Mouse (Mus musculus) layer of hippocampus, postnatal 25 days (tissue): Measurements from ENCODE around the gene Med23. TPM values are rescaled to one million over a fixed set of nuclear protein-coding genes. Genes with fewer than 3 reads are reported as not detected.

Source experiments
- DNase-seq, 2 experiments: peaks; one replicate each; pipeline ENCODE4 v3.0.0; 2022; ENCODE audit warnings: mixed read lengths in 2 of 2, low spot score in 1 of 2; ENCODE audit errors: extremely low spot score in 1 of 2
- microRNA-seq, 2 experiments: library from miRNA; unstranded; fragments of <30 nt; microRNA quantifications; one replicate each; pipeline ENCODE4 v1.2.0; 2021
- total RNA-seq, 2 experiments: library from RNA; stranded (reverse); gene quantifications; 2 replicates each; pipeline ENCODE4 v1.2.3; 2021

Med23 gene
- total RNA-seq, 2 experiments from 2014 or later = 31.9 to 42.9 TPM

- DNase-seq = no peak
Observed at GRCm38 (mm10) chr10:24959043-24959916, 89.5 kb downstream of the Med23 start.

- DNase-seq = no peak
Observed at GRCm38 (mm10) chr10:24961112-24961511, 91.3 kb downstream of the Med23 start.

- DNase-seq = no peak
Observed at GRCm38 (mm10) chr10:24961889-24962288, 92.1 kb downstream of the Med23 start.

Small RNA genes within 50 kb of the gene (microRNA-seq; reads per million reads assigned to microRNA genes)
- gene Mir6905 = 0 to 0.55 reads per million in 2 experiments

Other genes starting within 250 kb of the Med23 start
- gene Enpp1, start 157.8 kb upstream of the Med23 start, total RNA-seq = 1 to 10 TPM; 3.3 TPM
- gene Enpp3, start 27.2 kb upstream of the Med23 start, total RNA-seq = under 1 TPM; 0.17 to 0.23 TPM
- under 1 TPM in 1 of 2 experiments, not detected in 1; 0.17 TPM for gene Arg1, start 57.5 kb downstream of the Med23 start, total RNA-seq